Mouse (Mus musculus) adrenal gland, postnatal 36 days (tissue): ENCODE data around the gene Hspb9. TPM values are rescaled to one million over a fixed set of nuclear protein-coding genes. Genes with fewer than 3 reads are reported as not detected.
A peak's percentile ranks its signal among the peaks of the same experiment; 100 is the strongest.

Experiments used
- DNase-seq, 2 experiments: peaks; one replicate each; pipeline ENCODE4 v3.0.0; 2021; ENCODE audit warnings: mixed read lengths in 1 of 2
- total RNA-seq, 2 experiments: library from RNA; stranded (reverse); gene quantifications; 2 replicates each; pipeline ENCODE4 v1.2.3; 2021

The Hspb9 gene
- total RNA-seq, 2 experiments from 2014 or later = not detected

DNA sequence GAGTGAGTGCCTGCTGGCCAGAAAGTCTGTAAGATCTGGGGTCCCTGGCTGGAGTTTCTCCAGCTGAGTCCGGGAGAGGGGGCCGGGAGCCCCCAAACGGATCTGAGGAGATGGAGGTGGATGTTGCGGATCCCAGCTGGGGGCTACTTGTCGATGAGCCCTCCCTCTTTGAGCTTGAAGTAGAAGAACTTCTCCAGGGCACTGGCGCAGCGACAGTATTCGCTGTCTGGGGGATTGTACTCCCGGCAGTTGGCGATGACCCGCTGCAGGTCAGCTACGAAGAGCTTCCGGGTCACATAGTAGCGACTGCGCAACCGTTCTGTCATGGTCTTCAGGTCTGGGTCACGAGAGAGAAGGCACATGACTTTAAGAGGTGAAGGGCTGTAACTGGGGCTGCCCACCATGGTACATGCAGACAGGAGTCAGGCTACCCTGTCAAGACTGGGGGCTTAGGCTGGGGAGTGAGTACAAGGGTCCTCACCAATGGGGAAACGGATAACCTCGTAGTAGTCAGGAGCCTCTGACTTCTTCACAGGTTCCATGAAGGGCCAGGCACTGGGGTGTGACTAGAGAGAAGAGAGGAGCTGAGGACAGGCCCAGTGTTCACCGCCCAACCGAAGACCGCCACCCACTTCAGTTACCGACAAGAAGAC is 8.4 kb upstream of the Hspb9 start:
- DNase-seq = no peak

- no peak for DNase-seq
Observed at GRCm38 (mm10) chr11:100709201-100709810, 4.3 kb upstream of the Hspb9 start.

DNA sequence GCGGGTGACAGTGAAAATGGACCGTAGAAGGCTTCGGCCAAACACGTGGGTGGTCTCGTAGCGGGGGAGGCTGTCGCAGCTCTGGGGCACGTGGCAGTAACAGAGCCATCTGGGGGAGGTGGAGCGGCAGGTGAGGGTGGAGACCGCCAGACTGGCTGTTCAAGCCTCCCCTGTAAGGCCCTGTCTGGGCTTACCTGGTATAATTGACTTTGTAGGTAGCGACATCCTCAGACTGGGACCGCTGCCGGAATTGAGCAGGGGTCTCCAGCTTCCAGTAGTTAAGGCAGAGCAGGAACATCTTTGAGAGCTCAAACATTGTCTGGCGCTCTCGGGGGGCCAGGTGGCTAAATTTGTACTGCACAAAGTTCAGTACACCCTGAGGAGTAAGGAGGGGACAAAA is 3.1 kb upstream of the Hspb9 start:
- DNase-seq = no peak

DNA sequence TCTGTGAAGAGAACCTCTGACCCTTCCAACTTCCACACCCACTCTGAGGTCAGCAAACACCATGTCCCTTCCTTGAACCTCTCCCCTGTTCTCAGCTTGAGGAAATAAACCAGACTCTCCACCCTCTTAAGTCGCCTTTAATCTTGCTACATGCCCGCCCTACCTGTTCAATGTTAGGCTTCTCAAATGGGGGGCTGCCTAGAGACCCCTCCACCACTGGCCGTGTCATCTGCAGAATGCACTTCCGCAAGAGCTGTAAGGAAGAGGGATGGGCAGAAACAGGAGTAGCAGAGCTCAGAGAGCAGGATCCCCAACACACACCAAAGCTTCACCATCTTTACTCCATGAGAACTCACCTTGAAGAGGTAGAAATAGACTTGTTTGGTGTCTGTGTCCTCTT is 2.7 kb upstream of the Hspb9 start:
- DNase-seq = no peak

GRCm38 (mm10) chr11:100711783-100712615 is 1.7 kb upstream of the Hspb9 start, which contains the start of gene Kat2a:
TSS of gene Kat2a (minus strand) at chr11:100712465.
- peak; percentile 91 to 95 for DNase-seq

- DNase-seq = no peak
Observed at GRCm38 (mm10) chr11:100713174-100713573, 476 bp upstream of the Hspb9 start.

- DNase-seq = peak; percentile 84 to 90
Observed at GRCm38 (mm10) chr11:100714534-100714915, 875 bp downstream of the Hspb9 start.

DNA sequence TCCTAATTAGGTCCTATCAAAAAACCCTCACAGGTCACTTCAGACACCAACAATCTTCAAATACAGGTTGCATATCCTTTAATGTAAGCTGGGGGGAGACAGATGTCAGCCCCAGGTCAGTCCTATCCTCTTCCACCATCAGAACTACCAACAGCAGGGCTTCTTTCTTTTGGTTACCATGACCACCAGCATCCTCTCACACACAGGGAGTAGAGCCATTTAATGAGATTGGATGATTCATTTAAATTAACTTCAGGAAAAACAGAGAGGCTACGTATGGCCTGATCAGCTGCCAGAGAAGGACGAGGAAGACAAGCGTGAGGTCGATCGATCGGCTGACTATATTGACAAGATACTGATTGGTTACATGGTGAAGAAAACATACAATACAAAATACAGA is 1.3 kb downstream of the Hspb9 start:
- DNase-seq = no peak

- DNase-seq = no peak
Observed at GRCm38 (mm10) chr11:100716649-100717048, 3.0 kb downstream of the Hspb9 start.

DNA sequence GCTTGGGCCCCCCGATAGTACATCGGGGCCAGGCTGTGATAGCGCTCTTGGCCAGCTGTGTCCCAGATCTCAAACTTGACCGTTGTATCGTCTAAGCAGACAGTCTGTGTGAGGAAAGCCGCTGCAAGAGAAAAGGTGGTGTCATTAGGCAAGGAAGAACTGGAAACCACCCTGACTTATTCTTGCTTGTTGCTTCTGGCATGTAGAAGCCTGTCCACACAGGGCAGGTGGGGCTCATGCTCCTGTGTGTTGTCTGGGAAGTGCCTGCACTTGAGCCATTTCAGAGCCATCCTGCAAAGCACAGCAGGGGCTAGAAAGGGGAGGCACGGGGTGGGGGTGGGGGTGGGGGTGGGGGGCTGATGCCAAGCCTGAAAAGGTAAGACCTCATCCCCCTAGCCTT is 4.8 kb downstream of the Hspb9 start:
- no peak for DNase-seq

- DNase-seq = no peak
Observed at GRCm38 (mm10) chr11:100718866-100719265, 5.2 kb downstream of the Hspb9 start.

DNA sequence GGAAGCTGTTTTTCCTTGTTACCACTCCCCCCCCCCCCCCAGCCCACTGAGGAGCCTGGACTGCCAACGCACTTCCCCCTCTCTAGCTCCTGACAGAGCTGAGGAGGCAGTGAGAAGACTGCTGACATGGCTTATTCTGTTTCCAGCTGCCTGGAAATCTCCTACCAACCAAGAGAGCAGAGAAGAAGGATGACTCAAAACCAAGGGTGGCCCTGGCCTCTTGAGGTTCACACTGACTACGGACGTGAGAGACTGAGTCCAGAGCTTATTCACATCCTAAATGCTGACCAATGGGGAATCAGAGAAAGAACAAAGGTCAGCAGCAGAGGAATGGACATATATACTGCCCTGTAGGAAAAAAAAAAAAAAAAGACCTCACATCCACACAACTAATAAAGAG is 5.7 kb downstream of the Hspb9 start:
- DNase-seq = peak in 1 of 2 experiments; percentile 36

- peak in 1 of 2 experiments; percentile 35 for DNase-seq
Observed at GRCm38 (mm10) chr11:100719893-100720292, 6.2 kb downstream of the Hspb9 start.

DNA sequence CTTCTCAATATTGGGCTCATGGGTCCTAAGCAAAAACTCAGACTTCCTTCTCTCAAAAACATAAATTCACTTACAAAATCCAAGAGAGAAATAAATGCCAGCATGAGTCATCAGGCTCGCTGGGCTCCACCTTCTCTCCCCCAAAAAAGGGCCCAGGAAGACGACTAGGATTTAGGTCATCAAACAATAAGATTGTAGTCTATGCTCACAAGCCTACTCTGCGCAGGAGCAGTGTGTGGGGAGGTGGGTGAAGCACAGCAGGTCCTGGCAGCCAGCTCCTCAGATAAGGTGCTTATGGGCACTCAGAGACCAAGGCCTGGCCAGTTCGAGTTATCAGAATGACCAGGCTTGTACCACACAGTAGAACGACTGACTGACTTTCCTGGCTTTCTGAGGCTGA is 6.7 kb downstream of the Hspb9 start:
- peak in 1 of 2 experiments; percentile 48 for DNase-seq

DNA sequence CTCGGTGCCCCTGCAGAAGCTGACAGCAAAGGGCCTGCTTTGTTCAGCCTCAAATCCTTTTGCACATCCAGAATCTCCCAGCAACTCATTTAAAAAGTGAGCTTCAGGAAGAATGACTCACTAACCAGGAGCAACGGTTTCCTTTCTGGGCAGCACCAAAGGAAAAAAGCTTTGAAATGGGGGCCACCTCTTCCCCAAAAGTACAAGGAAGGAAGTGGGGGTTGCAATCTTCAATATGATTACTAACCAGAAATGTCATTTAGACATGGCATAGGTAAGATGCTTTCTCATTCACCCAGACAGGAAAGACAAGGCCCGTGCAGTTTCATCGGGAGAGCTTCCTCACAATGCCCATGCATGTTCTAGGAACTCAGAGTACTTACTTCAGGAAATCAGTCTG is 7.6 kb downstream of the Hspb9 start:
- no peak for DNase-seq

- DNase-seq = no peak
Observed at GRCm38 (mm10) chr11:100721776-100722492, 8.3 kb downstream of the Hspb9 start.

GRCm38 (mm10) chr11:100722493-100723028 is 8.9 kb downstream of the Hspb9 start:
- no peak for DNase-seq

DNA sequence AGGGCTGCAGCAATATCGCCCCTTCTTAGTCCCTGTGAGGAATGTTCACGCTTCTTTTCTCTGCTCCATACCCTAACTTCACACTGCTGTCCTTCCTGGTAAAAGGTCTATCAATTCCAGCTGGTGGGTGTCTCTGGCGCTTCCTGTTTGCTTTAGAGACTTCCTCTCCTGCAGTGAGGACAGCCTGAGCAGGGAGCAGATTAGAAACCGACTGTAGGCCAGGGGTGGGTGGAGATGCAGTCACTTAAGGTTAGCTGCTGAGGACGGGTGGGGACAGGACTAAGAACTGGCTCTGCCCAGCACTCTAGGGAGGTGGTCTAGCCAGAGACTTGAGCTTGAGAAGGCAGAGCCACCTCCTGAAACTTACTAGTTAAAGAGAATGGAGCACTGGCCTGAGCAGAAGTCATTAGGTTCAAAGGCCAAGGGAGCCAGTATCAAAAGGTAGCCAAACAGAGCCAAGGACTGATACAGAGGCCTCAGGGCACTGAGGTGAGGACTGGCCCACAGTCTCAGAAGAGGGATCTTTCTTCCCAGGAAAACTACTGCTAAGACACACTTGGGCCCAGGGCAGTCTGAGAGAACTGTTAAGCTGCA is 11.4 kb downstream of the Hspb9 start:
- peak in 1 of 2 experiments; percentile 30 for DNase-seq

DNA sequence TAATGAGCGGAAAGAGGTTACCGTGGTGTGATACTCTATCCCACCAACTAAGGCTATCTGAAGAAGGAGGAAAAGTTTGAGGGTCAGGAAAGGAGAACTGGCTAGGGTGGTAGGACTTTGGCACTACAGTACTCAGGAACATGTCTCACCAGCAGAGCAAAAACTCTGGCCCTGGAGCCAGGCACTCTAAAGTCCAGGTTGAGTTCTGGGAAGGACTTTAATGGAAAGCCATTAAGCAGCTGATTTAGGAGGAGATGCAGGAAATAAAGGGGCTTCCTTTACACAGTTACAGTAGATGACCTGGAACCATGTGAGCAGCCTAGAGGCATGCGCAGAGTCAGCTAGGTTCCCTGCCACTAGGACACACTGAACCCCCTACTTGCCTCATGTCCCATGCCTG is 13.6 kb downstream of the Hspb9 start:
- DNase-seq = no peak

GRCm38 (mm10) chr11:100728601-100729000 is 15.0 kb downstream of the Hspb9 start:
- no peak for DNase-seq

GRCm38 (mm10) chr11:100729976-100730375 is 16.3 kb downstream of the Hspb9 start:
- no peak for DNase-seq
